8 mouse cellular contexts compared by ENCODE assay signal in the genomic region with DNA sequence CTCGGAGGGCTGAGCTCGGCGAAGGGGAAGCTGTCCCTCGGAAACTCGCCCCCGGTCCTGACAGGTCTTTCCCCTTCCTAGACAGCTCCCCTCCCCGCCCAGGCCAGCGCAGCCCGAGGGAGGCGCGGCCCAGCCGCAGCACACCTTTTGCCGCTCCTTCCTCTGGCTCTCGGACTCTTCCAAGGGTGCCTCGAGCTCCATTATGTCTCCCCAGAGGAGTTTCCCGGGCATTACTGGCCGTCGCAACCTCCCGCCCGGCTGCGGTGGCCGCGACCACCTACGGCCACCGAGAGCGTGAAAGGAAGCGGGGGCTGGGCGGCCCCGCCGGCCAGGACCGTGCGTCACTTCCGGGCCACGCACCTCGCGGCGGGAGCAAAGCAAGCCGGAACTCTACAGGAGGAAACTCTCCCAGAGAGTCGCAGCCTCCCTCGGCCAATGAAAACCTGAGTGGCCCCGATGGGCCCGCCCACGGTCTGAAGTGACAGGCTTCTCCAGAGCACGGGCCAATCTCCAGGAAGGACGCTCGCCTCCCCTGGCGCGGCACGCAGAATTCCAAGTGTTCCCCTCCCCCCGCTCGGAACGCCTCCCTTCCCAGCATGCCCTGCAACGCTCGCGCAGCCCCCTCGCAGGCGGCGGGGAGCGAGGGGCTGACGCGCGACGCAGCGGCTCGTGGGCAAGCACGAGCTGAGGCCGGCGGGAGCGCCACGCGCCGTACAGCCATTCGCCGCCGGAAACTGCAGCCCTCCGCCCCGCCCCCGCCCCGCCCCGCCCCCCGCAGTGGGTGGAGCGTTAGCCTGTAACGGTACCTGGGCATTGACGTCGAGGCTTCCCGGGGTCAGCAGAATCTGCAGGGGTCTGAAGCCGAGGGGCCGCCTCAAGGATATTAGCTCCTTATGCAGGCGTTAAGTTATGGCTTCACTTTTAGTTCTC. TPM values are rescaled to one million over a fixed set of nuclear protein-coding genes. Genes with fewer than 3 reads are reported as not detected.
DNase-seq lines count a peak whose midpoint lies in the region; ATAC-seq lines count a peak whose summit lies in the region.

A gene (minus strand): TSS at position 338 of the 930 bp plus-strand sequence.

- H3K27me3 ChIP-seq in intestine, embryonic 14.5 days (replicated peaks; ENCODE audit: control insufficient read depth, insufficient read depth, low read length) = no peaks in the 10 kb centered on the region

- WGBS in intestine, embryonic 14.5 days = under 1% methylated on average over 87 of the region's 89 CpGs

- peaks cover 20% of the 10 kb centered on the region for H3K36me3 ChIP-seq in intestine, embryonic 14.5 days (ENCODE audit: control insufficient read depth, insufficient read depth, low read length)

- intact Hi-C loops in left cerebral cortex, postnatal 14 days (cut with DNase I) = no loop called here

- peaks cover 10% of the 10 kb centered on the region for H3K4me1 ChIP-seq in intestine, embryonic 14.5 days (replicated peaks; ENCODE audit: control insufficient read depth, insufficient read depth, low read length)

- H3K4me3 ChIP-seq in intestine, embryonic 14.5 days (ENCODE audit: low read depth, low read length) = peak within 1 kb of the TSS; percentile 91

- no peaks in the 10 kb centered on the region for H3K9me3 ChIP-seq in intestine, embryonic 14.5 days (ENCODE audit: control insufficient read depth, low read length)

- DNase-seq in adrenal gland, adult 18-20 months (ENCODE audit: low spot score in 2 of 2) = peak; percentile 93 to 97
- peak; percentile 100 for DNase-seq in embryo, embryonic 11 days
- peak; percentile 99 for DNase-seq in gastrocnemius, postnatal 25 days
- peak; percentile 99 for DNase-seq in intestine, embryonic 14.5 days (ENCODE audit: low spot score)
- DNase-seq in left cerebral cortex, postnatal 14 days (ENCODE audit: low spot score in 2 of 2) = peak; percentile 100
- peak; percentile 99 for DNase-seq in mesoderm, embryonic 11.5 days (ENCODE audit: low read depth, low spot score)
- DNase-seq in right cerebral cortex, postnatal 36 days (ENCODE audit: low spot score in 2 of 2) = peak; percentile 100
- DNase-seq in yolk sac, embryonic 10.5 days (ENCODE audit: low spot score) = peak; percentile 99

- H3K9ac ChIP-seq in intestine, embryonic 14.5 days (ENCODE audit: low read length) = peak within 1 kb of the TSS; percentile 91

- peak; percentile 100 for ATAC-seq in intestine, embryonic 14.5 days (replicated peaks; ENCODE audit: low FRiP score, low TSS enrichment, low read depth)

- H3K4me2 ChIP-seq in intestine, embryonic 14.5 days (ENCODE audit: low read length) = peak within 1 kb of the TSS; percentile 88

- peak within 1 kb of the TSS; percentile 94 for H3K27ac ChIP-seq in intestine, embryonic 14.5 days (ENCODE audit: low read depth)

RNA-seq across cellular contexts. Expression of the gene that starts here (rescaled TPM):
- 100 to 1,000 TPM; 108 to 120 TPM for total RNA-seq in adrenal gland, adult 18-20 months (2021)
- total RNA-seq in gastrocnemius, postnatal 25 days (2021) = 10 to 100 TPM; 39.1 to 42.2 TPM
- 123 and 129 TPM in 2 replicates for polyA plus RNA-seq in intestine, embryonic 14.5 days (2014; fragmentation: Nextera tagmentation; extraction: Ambion mirVana)
- total RNA-seq in left cerebral cortex, postnatal 14 days (2021) = 10 to 100 TPM; 83.6 to 83.7 TPM

Comparison
In these comparisons a context has a peak if more than half of its experiments do, and no peak if none do; other contexts are left out.
1. Peak in every context shown above with its lines: DNase-seq, ATAC-seq, H3K4me3 ChIP-seq and H3K27ac ChIP-seq.